Mouse (Mus musculus) limb, embryonic 14.5 days (tissue): Measurements from ENCODE around the gene Gna13. TPM values are rescaled to one million over a fixed set of nuclear protein-coding genes. Genes with fewer than 3 reads are reported as not detected.
A peak's percentile ranks its signal among the peaks of the same experiment; 100 is the strongest.

ENCODE experiments used
- ATAC-seq: fragments of 200-750 bp; cut with Nextera tagmentation; 2 replicates; pipeline ENCODE4 v1.8.0; 2017; ENCODE audit warnings: low read depth, moderate number of reproducible peaks, moderate TSS enrichment; ENCODE audit not compliant: low FRiP score
- DNase-seq: peaks from one replicate; pipeline ENCODE4 v3.0.0-alpha.2; 2015; ENCODE audit warnings: low spot score
- H3K27ac ChIP-seq: fragments of 300-500 bp; sonication (generic); replicated peaks from 2 replicates; pipeline ENCODE4 v1.5.1; 2014; ENCODE audit warnings: low read depth, mild to moderate bottlenecking, low read length, moderate library complexity, mixed read lengths
- H3K27me3 ChIP-seq: fragments of 300-500 bp; sonication (generic); 2 replicates; pipeline ENCODE4 v1.6.1; 2014; ENCODE audit warnings: low read length, mixed read lengths; ENCODE audit not compliant: control insufficient read depth, insufficient read depth
- H3K36me3 ChIP-seq: fragments of 300-500 bp; sonication (generic); 2 replicates; pipeline ENCODE4 v1.6.1; 2014; ENCODE audit warnings: mild to moderate bottlenecking, low read length, moderate library complexity, mixed read lengths; ENCODE audit not compliant: control insufficient read depth, insufficient read depth
- H3K4me1 ChIP-seq: fragments of 300-500 bp; sonication (generic); 2 replicates; pipeline ENCODE4 v1.6.1; 2014; ENCODE audit warnings: antibody characterized with exemption, low read length, mixed read lengths; ENCODE audit not compliant: control insufficient read depth, insufficient read depth
- H3K4me2 ChIP-seq: fragments of 300-500 bp; sonication (generic); replicated peaks from 2 replicates; pipeline ENCODE4 v1.6.1; 2014; ENCODE audit warnings: low read depth, mild to moderate bottlenecking, low read length, moderate library complexity; ENCODE audit not compliant: severe bottlenecking
- H3K4me3 ChIP-seq: fragments of 300-500 bp; sonication (generic); replicated peaks from 2 replicates; pipeline ENCODE4 v1.5.1; 2014; ENCODE audit warnings: low read length
- H3K9ac ChIP-seq: fragments of 300-500 bp; sonication (generic); 2 replicates; pipeline ENCODE4 v1.6.1; 2014; ENCODE audit warnings: mild to moderate bottlenecking, low read depth, low read length, moderate library complexity; ENCODE audit not compliant: severe bottlenecking
- H3K9me3 ChIP-seq: fragments of 300-500 bp; sonication (generic); 2 replicates; pipeline ENCODE4 v1.6.1; 2016; ENCODE audit warnings: low read length; ENCODE audit not compliant: control insufficient read depth
- POLR2A ChIP-seq: fragments of 200-500 bp; IDR thresholded peaks from 2 replicates; pipeline ENCODE4 v1.8.0; 2012; ENCODE audit warnings: inconsistent platforms, mild to moderate bottlenecking, moderate library complexity, borderline replicate concordance; ENCODE audit not compliant: insufficient read depth, insufficient read length; ENCODE audit errors: extremely low read depth
- WGBS: fragments of 180-500 bp; shearing (Covaris S2); extraction: QIAGEN DNeasy Blood & Tissue Kit; methylation state at CpG from one replicate; pipeline ENCODE4 v1.1.7; 2014; 5-methylcytosine and 5-hydroxymethylcytosine counted together
- polyA plus RNA-seq, 2 experiments: library from polyadenylated mRNA; depleted of rRNA in 1 of 2; stranded (reverse) in 1 of 2; unstranded in 1 of 2; fragments of >200 nt; fragmentation: Nextera tagmentation in 1 of 2; extraction: Ambion mirVana in 1 of 2; gene quantifications; 2 replicates each; pipeline versions ENCODE4 v1.2.1 to v1.2.3; 2012 to 2014

Gna13 gene
- polyA plus RNA-seq, 2 experiments, result 24.8 to 26.2 TPM

DNA sequence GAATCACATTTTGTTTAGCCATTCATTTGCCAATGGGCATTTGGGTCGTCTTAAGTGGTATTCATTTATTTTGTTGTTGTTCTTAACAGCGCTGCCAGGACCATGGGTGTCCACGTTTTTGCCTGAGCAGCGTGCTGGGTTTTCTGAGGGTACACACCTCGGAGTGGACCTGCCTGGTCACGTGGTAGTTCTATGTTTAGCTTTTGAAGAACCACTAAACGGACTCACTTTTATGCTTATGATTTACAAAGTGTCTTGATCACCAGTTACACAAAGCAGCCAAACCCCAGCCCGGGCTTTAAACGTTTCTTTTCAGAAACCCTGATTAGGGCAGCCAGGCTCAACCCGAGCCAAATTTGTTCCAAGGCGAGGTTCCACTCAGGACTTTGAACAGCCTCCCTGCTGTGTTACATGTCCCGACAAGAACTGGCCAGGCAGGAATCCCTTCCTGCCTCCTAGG, 2.0 kb upstream of the Gna13 start:
- H3K27ac ChIP-seq, result no peak overlapping the region; the same call in 1 of the 2 replicates

DNA sequence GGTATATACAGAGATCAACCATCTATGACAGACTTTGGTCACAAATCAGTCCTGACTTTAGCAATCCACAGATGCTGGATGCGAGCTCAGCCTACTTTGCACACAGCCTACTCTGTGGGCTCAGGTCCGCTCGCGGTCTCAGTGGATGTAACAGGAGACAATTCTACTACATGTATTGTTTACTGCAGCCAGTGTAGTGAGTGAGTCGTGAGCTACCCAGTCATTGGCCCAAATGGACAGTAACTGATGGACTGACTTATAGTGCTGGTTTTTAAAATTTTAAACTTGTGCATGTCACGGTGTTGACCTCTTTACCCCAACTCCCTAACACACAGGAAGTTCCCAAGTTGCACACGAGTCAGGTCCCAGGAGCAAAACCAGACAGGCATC, 1.4 kb upstream of the Gna13 start:
- Histone ChIP-seq H3K4me1 (peaks cover 13% of the 10 kb centered on the region), H3K4me2 (no peak overlapping the region), H3K9me3 (no peaks in the 10 kb centered on the region), H3K9ac (no peak overlapping the region; the same call in 1 of the 2 replicates), H3K36me3 (peaks cover 8% of the 10 kb centered on the region; the same call in 1 of the 2 replicates), H3K4me3 (no peak overlapping the region), H3K27me3 (no peaks in the 10 kb centered on the region), H3K27ac (no peak overlapping the region; the same call in 1 of the 2 replicates)
- DNase-seq (no peak), ATAC-seq (no peak)
- TF ChIP-seq POLR2A, result no peak
- 62% methylated on average over 7 of the region's 7 CpGs for WGBS

More for the DNA sequence above, 2.0 kb upstream of the Gna13 start:
- DNase-seq (no peak), ATAC-seq (no peak)
- no peaks in the 10 kb centered on the region for H3K9me3 ChIP-seq
- H3K27me3 ChIP-seq, result no peaks in the 10 kb centered on the region
- no peak overlapping the region; the same call in 1 of the 2 replicates for H3K9ac ChIP-seq
- no peak overlapping the region for H3K4me3 ChIP-seq
- H3K4me2 ChIP-seq, result 0 out of 2 replicates have a peak overlapping the region, but pooled peaks have one; percentile 8
- 42% methylated on average over 12 of the region's 12 CpGs for whole genome bisulfite sequencing
- H3K36me3 ChIP-seq, result peaks cover 4% of the 10 kb centered on the region; the same call in 1 of the 2 replicates
- no peak for TF ChIP-seq POLR2A
- peaks cover 13% of the 10 kb centered on the region for H3K4me1 ChIP-seq

DNA sequence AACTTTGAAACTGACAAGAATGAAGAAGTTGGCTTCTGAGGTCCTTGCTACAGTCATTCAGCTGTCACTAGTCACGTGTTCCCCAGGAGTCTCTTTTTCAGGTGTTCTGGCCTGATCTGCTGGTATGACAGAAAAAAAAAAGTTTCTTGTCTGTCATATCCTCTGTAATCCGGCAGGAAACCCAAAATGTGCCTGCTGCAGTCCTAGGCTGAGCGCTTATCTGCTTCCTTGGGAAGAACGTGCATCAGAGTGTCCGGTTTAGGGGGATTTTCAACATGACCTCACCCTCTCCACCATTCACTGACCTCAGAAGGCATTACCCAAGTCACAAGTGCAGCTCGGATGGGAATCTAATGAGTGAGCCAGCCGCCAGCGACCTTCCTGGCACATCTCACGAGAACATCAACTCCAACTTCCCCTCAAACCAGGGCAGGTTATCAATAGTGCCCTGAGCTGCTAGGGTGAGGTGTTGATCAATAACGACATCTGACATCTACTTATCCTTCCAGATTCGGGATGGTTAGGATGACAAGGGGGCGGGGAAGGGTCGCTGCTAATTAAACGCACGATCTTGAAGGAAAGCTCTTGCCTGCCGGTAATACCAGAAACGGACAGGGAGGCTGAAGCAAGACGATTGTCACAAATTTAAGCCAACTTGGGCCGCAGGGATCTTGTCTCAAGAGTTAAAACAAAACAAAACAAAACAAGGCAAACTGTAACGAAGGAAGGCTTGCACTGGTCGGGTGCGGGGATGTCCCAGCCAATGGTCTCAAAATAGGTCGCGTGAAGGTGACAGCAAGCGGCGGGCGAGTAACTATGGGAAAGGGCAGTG, 784 bp upstream of the Gna13 start:
- Histone ChIP-seq H3K4me2 (peak overlapping the region; percentile 70), H3K36me3 (peaks cover 14% of the 10 kb centered on the region; the same call in 1 of the 2 replicates), H3K4me1 (peaks cover 13% of the 10 kb centered on the region), H3K9me3 (no peaks in the 10 kb centered on the region), H3K27ac (0 out of 2 replicates have a peak overlapping the region, but pooled peaks have one; percentile 91), H3K9ac (peak overlapping the region; percentile 94), H3K4me3 (peak overlapping the region; percentile 94), H3K27me3 (no peaks in the 10 kb centered on the region)
- WGBS, result 7% methylated on average over 27 of the region's 27 CpGs
- DNase-seq, result no peak
- peak; percentile 32 for ATAC-seq
- no peak for TF ChIP-seq POLR2A

DNA sequence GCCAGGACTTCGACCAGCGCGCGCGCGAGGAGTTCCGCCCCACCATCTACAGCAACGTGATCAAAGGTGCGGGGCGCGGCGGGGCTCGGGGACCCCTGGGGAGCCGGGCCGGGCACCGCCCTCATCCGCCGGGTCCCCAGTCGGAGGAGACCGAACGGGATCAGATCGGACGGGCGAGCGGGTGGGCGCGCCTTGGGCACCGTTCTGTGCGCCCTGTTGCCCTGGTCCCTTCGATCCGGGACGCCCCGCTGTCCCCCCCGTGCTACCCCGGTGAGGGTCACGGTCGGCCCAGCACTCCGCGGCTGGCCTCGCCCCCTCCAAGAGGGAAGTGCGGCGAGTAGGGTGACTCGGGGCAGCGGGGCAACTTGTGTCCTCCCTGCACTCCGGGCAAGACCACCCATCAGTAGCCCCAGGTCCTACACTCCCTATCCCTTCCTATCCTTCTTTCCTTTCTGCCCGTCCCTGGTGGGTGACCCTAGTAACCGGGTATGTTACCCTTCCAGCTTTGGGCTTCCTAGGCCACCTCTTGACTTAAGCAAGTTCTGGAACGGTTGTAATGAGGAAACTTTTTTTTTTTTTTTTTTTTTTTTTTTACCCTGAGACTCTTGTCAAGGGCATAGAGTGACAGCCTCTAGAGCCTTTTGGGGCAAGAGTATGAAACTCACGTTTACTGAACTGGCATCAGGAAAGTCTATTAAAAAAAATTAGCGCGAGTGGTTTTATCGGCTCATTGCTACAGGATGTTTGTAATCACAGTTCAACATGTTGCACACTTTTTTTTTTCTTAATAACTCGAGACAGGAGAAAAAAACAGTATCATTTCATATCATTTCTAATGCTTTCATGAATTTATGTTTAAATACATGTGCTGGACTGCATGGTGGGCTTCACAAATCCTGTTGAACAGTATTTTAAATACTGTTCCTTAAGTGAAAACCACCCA, 831 bp downstream of the Gna13 start:
- DNase-seq (no peak), ATAC-seq (peak; percentile 55)
- Histone ChIP-seq H3K9ac (peak overlapping the region; percentile 94), H3K27me3 (no peaks in the 10 kb centered on the region), H3K27ac (peak overlapping the region; percentile 91), H3K4me3 (peak overlapping the region; percentile 94), H3K9me3 (no peaks in the 10 kb centered on the region), H3K36me3 (peaks cover 24% of the 10 kb centered on the region), H3K4me2 (peak overlapping the region; percentile 65), H3K4me1 (peaks cover 13% of the 10 kb centered on the region)
- TF ChIP-seq POLR2A, result no peak
- 3% methylated on average over 30 of the region's 53 CpGs for WGBS

DNA sequence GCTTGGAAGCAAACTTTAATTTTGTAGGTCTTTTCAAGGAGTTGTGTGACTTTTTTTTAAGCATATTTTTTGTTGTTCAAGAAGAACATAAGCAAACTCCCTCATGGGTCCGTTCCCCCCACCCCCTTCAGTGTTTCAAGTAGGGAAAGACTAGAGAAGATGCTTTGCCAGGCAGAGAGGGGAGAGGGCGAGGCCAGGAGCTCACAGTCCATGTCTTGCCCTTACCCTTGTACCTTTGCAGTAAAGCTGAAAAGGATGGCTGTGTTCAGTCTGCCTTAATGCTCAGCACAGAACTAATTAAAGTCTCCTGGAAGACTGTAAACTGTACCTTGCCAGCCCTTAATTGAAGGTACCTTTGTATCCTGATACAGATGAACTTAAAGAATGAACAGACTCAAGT, 1.7 kb downstream of the Gna13 start:
- ATAC-seq, result no peak
- peaks cover 13% of the 10 kb centered on the region for H3K4me1 ChIP-seq
- H3K4me3 ChIP-seq, result peak overlapping the region; percentile 94
- no peaks in the 10 kb centered on the region for H3K9me3 ChIP-seq
- no peaks in the 10 kb centered on the region for H3K27me3 ChIP-seq
- no peak overlapping the region for H3K27ac ChIP-seq
- WGBS, result 52% methylated on average over 2 of the region's 2 CpGs
- no peak for DNase-seq
- H3K36me3 ChIP-seq, result peaks cover 31% of the 10 kb centered on the region
- TF ChIP-seq POLR2A, result no peak
- H3K4me2 ChIP-seq, result peak overlapping the region; percentile 65
- 0 out of 2 replicates have a peak overlapping the region, but pooled peaks have one; percentile 21 for H3K9ac ChIP-seq
